Mouse (Mus musculus) liver, embryonic 15.5 days (tissue): Measurements from ENCODE around the gene Eif1. TPM values are rescaled to one million over a fixed set of nuclear protein-coding genes. Genes with fewer than 3 reads are reported as not detected.
"Not testable (repeated sequence)": the region's sequence is repeated elsewhere in the genome, so short reads cannot be mapped to it uniquely, and the experiment has no call there.

Experiments used
- ATAC-seq: fragments of 200-750 bp; cut with Nextera tagmentation; 2 replicates; pipeline ENCODE4 v1.8.0; 2017; ENCODE audit warnings: moderate number of reproducible peaks, mild to moderate bottlenecking, moderate library complexity; ENCODE audit not compliant: insufficient read depth
- H3K27ac ChIP-seq: fragments of 300-500 bp; sonication (generic); replicated peaks from 2 replicates; pipeline ENCODE4 v1.5.1; 2015; ENCODE audit warnings: mild to moderate bottlenecking, inconsistent platforms
- H3K27me3 ChIP-seq: fragments of 300-500 bp; sonication (generic); 2 replicates; pipeline ENCODE4 v1.6.1; 2015; ENCODE audit warnings: mild to moderate bottlenecking, inconsistent platforms
- H3K36me3 ChIP-seq: fragments of 300-500 bp; sonication (generic); replicated peaks from 2 replicates; pipeline ENCODE4 v1.6.1; 2015; ENCODE audit warnings: moderate library complexity, mild to moderate bottlenecking, inconsistent platforms
- H3K4me1 ChIP-seq: fragments of 300-500 bp; sonication (generic); replicated peaks from 2 replicates; pipeline ENCODE4 v1.6.1; 2015; ENCODE audit warnings: inconsistent platforms
- H3K4me2 ChIP-seq: fragments of 300-500 bp; sonication (generic); 2 replicates; pipeline ENCODE4 v1.6.1; 2015; ENCODE audit warnings: moderate library complexity, mild to moderate bottlenecking, inconsistent platforms
- H3K4me3 ChIP-seq: fragments of 300-500 bp; sonication (generic); replicated peaks from 2 replicates; pipeline ENCODE4 v1.5.1; 2015; ENCODE audit warnings: mild to moderate bottlenecking, inconsistent platforms
- H3K9ac ChIP-seq: fragments of 300-500 bp; sonication (generic); 2 replicates; pipeline ENCODE4 v1.6.1; 2015; ENCODE audit warnings: moderate library complexity, mild to moderate bottlenecking, inconsistent platforms
- H3K9me3 ChIP-seq: fragments of 300-500 bp; sonication (generic); replicated peaks from 2 replicates; pipeline ENCODE4 v1.6.1; 2016; ENCODE audit warnings: inconsistent platforms
- WGBS: fragments of 180-500 bp; shearing (Covaris S2); methylation state at CpG from one replicate; pipeline ENCODE4 v1.1.7; 2015; ENCODE audit warnings: mixed read lengths; ENCODE audit not compliant: insufficient replicate concordance; 5-methylcytosine and 5-hydroxymethylcytosine counted together
- polyA plus RNA-seq: library from polyadenylated mRNA; unstranded; fragments of >200 nt; fragmentation: Nextera tagmentation; extraction: Ambion mirVana; gene quantifications from 2 replicates; pipeline ENCODE4 v1.2.1, GENCODE M21; 2015

Gene Eif1
- polyA plus RNA-seq, 1 experiment from 2014 or later = 1,576 TPM

- Histone ChIP-seq H3K36me3 (peaks cover 8% of the 10 kb centered on the region), H3K27ac (no peak overlapping the region), H3K27me3 (no peaks in the 10 kb centered on the region), H3K4me1 (peaks cover 3% of the 10 kb centered on the region), H3K4me2 (no peak overlapping the region), H3K4me3 (no peak overlapping the region), H3K9ac (no peak overlapping the region), H3K9me3 (no peaks in the 10 kb centered on the region)
- ATAC-seq = no peak
- WGBS = 69% methylated on average over 11 of the region's 11 CpGs
These were observed 7.6 kb downstream of the Eif1 start for GRCm38 (mm10) chr11:100327316-100327715.

GRCm38 (mm10) chr11:100327761-100328160, 8.1 kb downstream of the Eif1 start:
- no peak overlapping the region for H3K27ac ChIP-seq
- H3K27me3 ChIP-seq = no peaks in the 10 kb centered on the region
- no peaks in the 10 kb centered on the region for H3K9me3 ChIP-seq
- WGBS = 47% methylated on average over 6 of the region's 6 CpGs
- H3K9ac ChIP-seq = no peak overlapping the region
- peaks cover 3% of the 10 kb centered on the region for H3K36me3 ChIP-seq
- no peaks in the 10 kb centered on the region for H3K4me1 ChIP-seq
- no peak overlapping the region for H3K4me3 ChIP-seq
- no peak for ATAC-seq
- no peak overlapping the region for H3K4me2 ChIP-seq

- Histone ChIP-seq H3K9ac (no peak overlapping the region), H3K36me3 (no peaks in the 10 kb centered on the region), H3K9me3 (no peaks in the 10 kb centered on the region), H3K27ac (no peak overlapping the region), H3K4me2 (no peak overlapping the region), H3K27me3 (no peaks in the 10 kb centered on the region), H3K4me3 (no peak overlapping the region), H3K4me1 (no peaks in the 10 kb centered on the region)
- 63% methylated on average over 16 of the region's 16 CpGs for WGBS
- ATAC-seq = no peak
These were observed 10.6 kb downstream of the Eif1 start for GRCm38 (mm10) chr11:100330235-100330634.

GRCm38 (mm10) chr11:100330816-100331375, 11.2 kb downstream of the Eif1 start:
- not testable (repeated sequence) for H3K4me2 ChIP-seq, ATAC-seq, H3K4me1 ChIP-seq, H3K4me3 ChIP-seq, H3K9ac ChIP-seq, H3K27me3 ChIP-seq, H3K27ac ChIP-seq, H3K9me3 ChIP-seq, H3K36me3 ChIP-seq
- 54% methylated on average over 8 of the region's 8 CpGs for WGBS

GRCm38 (mm10) chr11:100332766-100333515, 13.3 kb downstream of the Eif1 start:
- Histone ChIP-seq H3K27ac (no peak overlapping the region), H3K4me2 (no peak overlapping the region), H3K9ac (no peak overlapping the region), H3K27me3 (peaks cover 4% of the 10 kb centered on the region; the same call in 1 of the 2 replicates), H3K4me1 (no peaks in the 10 kb centered on the region), H3K4me3 (no peak overlapping the region), H3K9me3 (no peaks in the 10 kb centered on the region), H3K36me3 (no peaks in the 10 kb centered on the region)
- ATAC-seq = no peak
- 53% methylated on average over 9 of the region's 9 CpGs for WGBS

- no peaks in the 10 kb centered on the region for H3K36me3 ChIP-seq
- no peak for ATAC-seq
- peaks cover 14% of the 10 kb centered on the region for H3K27me3 ChIP-seq
- WGBS = 66% methylated on average over 6 of the region's 6 CpGs
- no peak within 1 kb of the TSS for H3K4me2 ChIP-seq
- H3K9ac ChIP-seq = no peak within 1 kb of the TSS
- no peak within 1 kb of the TSS for H3K27ac ChIP-seq
- H3K4me1 ChIP-seq = no peaks in the 10 kb centered on the region
- H3K9me3 ChIP-seq = no peaks in the 10 kb centered on the region
- H3K4me3 ChIP-seq = no peak within 1 kb of the TSS
These were observed 14.3 kb downstream of the Eif1 start, which contains the start of gene Gast for GRCm38 (mm10) chr11:100333944-100334457. Gene Gast, plus strand, starts transcription at chr11:100334407.

GRCm38 (mm10) chr11:100335731-100336130, 16.0 kb downstream of the Eif1 start:
- no peak for ATAC-seq
- 61% methylated on average over 3 of the region's 3 CpGs for WGBS

GRCm38 (mm10) chr11:100344269-100344668, 24.6 kb downstream of the Eif1 start:
- WGBS = 46% methylated on average over 10 of the region's 10 CpGs
- Histone ChIP-seq H3K27ac (no peak overlapping the region), H3K9me3 (no peaks in the 10 kb centered on the region), H3K4me1 (no peaks in the 10 kb centered on the region), H3K9ac (no peak overlapping the region), H3K4me3 (no peak overlapping the region), H3K4me2 (no peak overlapping the region), H3K36me3 (no peaks in the 10 kb centered on the region), H3K27me3 (0 out of 2 replicates have a peak, but pooled peaks cover 4% of the 10 kb centered on the region)
- no peak for ATAC-seq

More at GRCm38 (mm10) chr11:100335731-100336130, 16.0 kb downstream of the Eif1 start:
- Histone ChIP-seq H3K36me3 (no peaks in the 10 kb centered on the region), H3K9me3 (no peaks in the 10 kb centered on the region), H3K4me2 (no peak overlapping the region), H3K4me1 (no peaks in the 10 kb centered on the region), H3K9ac (no peak overlapping the region), H3K27me3 (peaks cover 14% of the 10 kb centered on the region), H3K4me3 (no peak overlapping the region), H3K27ac (no peak overlapping the region)

- peaks cover 67% of the 10 kb centered on the region for H3K27me3 ChIP-seq
- no peak overlapping the region for H3K4me2 ChIP-seq
- H3K36me3 ChIP-seq = no peaks in the 10 kb centered on the region
- no peak overlapping the region for H3K9ac ChIP-seq
- H3K9me3 ChIP-seq = no peaks in the 10 kb centered on the region
- H3K27ac ChIP-seq = no peak overlapping the region
- no peak for ATAC-seq
- no peak overlapping the region for H3K4me3 ChIP-seq
- 24% methylated on average over 10 of the region's 10 CpGs for WGBS
- peaks cover 16% of the 10 kb centered on the region for H3K4me1 ChIP-seq
These were observed 32.6 kb downstream of the Eif1 start for GRCm38 (mm10) chr11:100352076-100352857.

GRCm38 (mm10) chr11:100355151-100355951, 35.7 kb downstream of the Eif1 start:
- peaks cover 16% of the 10 kb centered on the region for H3K4me1 ChIP-seq
- ATAC-seq = no peak
- WGBS = under 1% methylated on average over 51 of the region's 54 CpGs
- H3K27ac ChIP-seq = no peak overlapping the region
- no peaks in the 10 kb centered on the region for H3K9me3 ChIP-seq
- peak overlapping the region; percentile 77 for H3K4me2 ChIP-seq
- no peaks in the 10 kb centered on the region for H3K36me3 ChIP-seq
- peaks cover 94% of the 10 kb centered on the region for H3K27me3 ChIP-seq
- peak overlapping the region; percentile 53 for H3K4me3 ChIP-seq
- no peak overlapping the region for H3K9ac ChIP-seq
